Mouse (Mus musculus): Measurements from ENCODE around the gene Eps8l1. TPM values are rescaled to one million over a fixed set of nuclear protein-coding genes. Genes with fewer than 3 reads are reported as not detected.
A peak's percentile ranks its signal among the peaks of the same experiment; 100 is the strongest.
"Not testable (repeated sequence)": the region's sequence is repeated elsewhere in the genome, so short reads cannot be mapped to it uniquely, and the experiment has no call there.

Gene Eps8l1
- 8.7 and 8.9 TPM in 2 replicates for polyA plus RNA-seq (2016; fragmentation: Nextera tagmentation; extraction: Ambion mirVana)

GRCm38 (mm10) chr7:4460576-4461434 is at the start of gene Eps8l1:
TSS of gene Eps8l1 (plus strand) at chr7:4460674.
- no peak within 1 kb of the TSS for H3K27ac ChIP-seq
- H3K27me3 ChIP-seq (replicated peaks), result no peaks in the 10 kb centered on the region
- 78% methylated on average over 15 of the region's 16 CpGs for WGBS
- H3K9ac ChIP-seq, result peak within 1 kb of the TSS; percentile 40; the same call in 1 of the 2 replicates
- H3K4me1 ChIP-seq, result no peaks in the 10 kb centered on the region
- no peaks in the 10 kb centered on the region for H3K36me3 ChIP-seq
- peak within 1 kb of the TSS; percentile 19; the same call in 1 of the 2 replicates for H3K4me3 ChIP-seq
- peak; percentile 37; the same call in 1 of the 2 replicates for ATAC-seq (ENCODE audit: low FRiP score, low read depth)
- H3K9me3 ChIP-seq, result no peaks in the 10 kb centered on the region; the same call in 1 of the 2 replicates
- peak within 1 kb of the TSS; percentile 44 for H3K4me2 ChIP-seq (replicated peaks)

GRCm38 (mm10) chr7:4412406-4412805 is 48.1 kb upstream of the Eps8l1 start:
- H3K9ac ChIP-seq; H3K4me3 ChIP-seq; H3K9me3 ChIP-seq; ATAC-seq (ENCODE audit: low FRiP score, low read depth); H3K36me3 ChIP-seq; H3K27ac ChIP-seq; H3K4me1 ChIP-seq; H3K27me3 ChIP-seq (replicated peaks); H3K4me2 ChIP-seq (replicated peaks): not testable (repeated sequence)
- WGBS, result 95% methylated on average over 15 of the region's 15 CpGs

GRCm38 (mm10) chr7:4419681-4420080 is 40.8 kb upstream of the Eps8l1 start:
- 85% methylated on average over 6 of the region's 6 CpGs for WGBS
- no peak overlapping the region for H3K4me2 ChIP-seq (replicated peaks)
- 0 out of 2 replicates have a peak, but pooled peaks cover 6% of the 10 kb centered on the region for H3K36me3 ChIP-seq
- H3K9ac ChIP-seq, result no peak overlapping the region
- ATAC-seq (ENCODE audit: low FRiP score, low read depth), result no peak
- no peaks in the 10 kb centered on the region for H3K27me3 ChIP-seq (replicated peaks)
- no peak overlapping the region for H3K4me3 ChIP-seq
- no peak overlapping the region for H3K27ac ChIP-seq
- H3K9me3 ChIP-seq, result no peaks in the 10 kb centered on the region
- no peaks in the 10 kb centered on the region for H3K4me1 ChIP-seq

GRCm38 (mm10) chr7:4420230-4420629 is 40.2 kb upstream of the Eps8l1 start:
- H3K9ac ChIP-seq, result no peak overlapping the region
- no peak overlapping the region for H3K4me2 ChIP-seq (replicated peaks)
- 65% methylated on average over 4 of the region's 4 CpGs for WGBS
- no peaks in the 10 kb centered on the region for H3K27me3 ChIP-seq (replicated peaks)
- 0 out of 2 replicates have a peak, but pooled peaks cover 11% of the 10 kb centered on the region for H3K36me3 ChIP-seq
- H3K27ac ChIP-seq, result no peak overlapping the region
- no peaks in the 10 kb centered on the region for H3K9me3 ChIP-seq
- ATAC-seq (ENCODE audit: low FRiP score, low read depth), result no peak
- H3K4me3 ChIP-seq, result no peak overlapping the region
- H3K4me1 ChIP-seq, result no peaks in the 10 kb centered on the region

GRCm38 (mm10) chr7:4427161-4427912 is 33.1 kb upstream of the Eps8l1 start:
- ATAC-seq (ENCODE audit: low FRiP score, low read depth), result peak; percentile 95
- 80% methylated on average over 7 of the region's 7 CpGs for WGBS

GRCm38 (mm10) chr7:4430246-4430844 is 30.1 kb upstream of the Eps8l1 start:
- WGBS, result 94% methylated on average over 9 of the region's 9 CpGs

More at GRCm38 (mm10) chr7:4427161-4427912, 33.1 kb upstream of the Eps8l1 start:
- Histone ChIP-seq H3K27me3 (replicated peaks) (no peaks in the 10 kb centered on the region), H3K4me1 (no peaks in the 10 kb centered on the region), H3K4me3 (no peak overlapping the region), H3K9ac (no peak overlapping the region), H3K36me3 (peaks cover 50% of the 10 kb centered on the region), H3K27ac (no peak overlapping the region), H3K9me3 (no peaks in the 10 kb centered on the region), H3K4me2 (replicated peaks) (no peak overlapping the region)

GRCm38 (mm10) chr7:4431548-4431947 is 28.9 kb upstream of the Eps8l1 start:
- peaks cover 59% of the 10 kb centered on the region for H3K36me3 ChIP-seq
- no peak for ATAC-seq (ENCODE audit: low FRiP score, low read depth)
- H3K4me3 ChIP-seq, result no peak overlapping the region
- H3K4me1 ChIP-seq, result no peaks in the 10 kb centered on the region
- 81% methylated on average over 6 of the region's 6 CpGs for WGBS
- H3K27ac ChIP-seq, result no peak overlapping the region
- no peak overlapping the region for H3K9ac ChIP-seq
- H3K9me3 ChIP-seq, result no peaks in the 10 kb centered on the region
- no peaks in the 10 kb centered on the region for H3K27me3 ChIP-seq (replicated peaks)
- H3K4me2 ChIP-seq (replicated peaks), result no peak overlapping the region

More at GRCm38 (mm10) chr7:4430246-4430844, 30.1 kb upstream of the Eps8l1 start:
- Histone ChIP-seq H3K27ac (no peak overlapping the region), H3K4me3 (no peak overlapping the region), H3K27me3 (replicated peaks) (no peaks in the 10 kb centered on the region), H3K9me3 (no peaks in the 10 kb centered on the region), H3K9ac (no peak overlapping the region), H3K36me3 (peaks cover 63% of the 10 kb centered on the region), H3K4me2 (replicated peaks) (no peak overlapping the region), H3K4me1 (no peaks in the 10 kb centered on the region)
- ATAC-seq (ENCODE audit: low FRiP score, low read depth), result no peak

- no peaks in the 10 kb centered on the region for H3K9me3 ChIP-seq
- H3K4me3 ChIP-seq, result no peak overlapping the region
- H3K4me2 ChIP-seq (replicated peaks), result no peak overlapping the region
- no peaks in the 10 kb centered on the region for H3K4me1 ChIP-seq
- no peaks in the 10 kb centered on the region for H3K27me3 ChIP-seq (replicated peaks)
- no peak for ATAC-seq (ENCODE audit: low FRiP score, low read depth)
- no peak overlapping the region for H3K27ac ChIP-seq
- H3K9ac ChIP-seq, result no peak overlapping the region
- WGBS, result 95% methylated on average over 8 of the region's 8 CpGs
- peaks cover 63% of the 10 kb centered on the region for H3K36me3 ChIP-seq
These were observed 28.4 kb upstream of the Eps8l1 start for GRCm38 (mm10) chr7:4432026-4432425.

GRCm38 (mm10) chr7:4437721-4438120 is 22.8 kb upstream of the Eps8l1 start:
- H3K9me3 ChIP-seq, result no peaks in the 10 kb centered on the region
- H3K9ac ChIP-seq, result no peak overlapping the region
- no peak overlapping the region for H3K4me2 ChIP-seq (replicated peaks)
- peaks cover 70% of the 10 kb centered on the region for H3K36me3 ChIP-seq
- no peak overlapping the region for H3K4me3 ChIP-seq
- 86% methylated on average over 2 of the region's 2 CpGs for WGBS
- no peaks in the 10 kb centered on the region for H3K4me1 ChIP-seq
- no peak overlapping the region for H3K27ac ChIP-seq
- ATAC-seq (ENCODE audit: low FRiP score, low read depth), result no peak
- no peaks in the 10 kb centered on the region for H3K27me3 ChIP-seq (replicated peaks)

GRCm38 (mm10) chr7:4440549-4440948 is 19.9 kb upstream of the Eps8l1 start:
- Histone ChIP-seq H3K4me2 (replicated peaks) (no peak overlapping the region), H3K9me3 (no peaks in the 10 kb centered on the region), H3K4me1 (peaks cover 5% of the 10 kb centered on the region), H3K27ac (no peak overlapping the region), H3K36me3 (peaks cover 60% of the 10 kb centered on the region), H3K4me3 (no peak overlapping the region), H3K9ac (no peak overlapping the region), H3K27me3 (replicated peaks) (no peaks in the 10 kb centered on the region)
- WGBS, result 94% methylated on average over 10 of the region's 10 CpGs
- ATAC-seq (ENCODE audit: low FRiP score, low read depth), result no peak

GRCm38 (mm10) chr7:4445216-4445791 is 15.2 kb upstream of the Eps8l1 start, which contains the start of gene Rdh13:
TSS of gene Rdh13 (minus strand) at chr7:4445649.
- peak within 1 kb of the TSS; percentile 61 for H3K4me3 ChIP-seq
- peak within 1 kb of the TSS; percentile 64 for H3K9ac ChIP-seq
- peaks cover 5% of the 10 kb centered on the region for H3K4me1 ChIP-seq
- under 1% methylated on average over 35 of the region's 35 CpGs for WGBS
- H3K36me3 ChIP-seq, result peaks cover 39% of the 10 kb centered on the region
- H3K27ac ChIP-seq, result 0 out of 2 replicates have a peak within 1 kb of the TSS, but pooled peaks have one; percentile 15
- peak; percentile 95 for ATAC-seq (ENCODE audit: low FRiP score, low read depth)
- no peaks in the 10 kb centered on the region for H3K9me3 ChIP-seq
- H3K4me2 ChIP-seq (replicated peaks), result peak within 1 kb of the TSS; percentile 78
- no peaks in the 10 kb centered on the region for H3K27me3 ChIP-seq (replicated peaks)
